Mouse (Mus musculus) lung, postnatal 0 days (tissue): Measurements from ENCODE around the gene Adra1d. TPM values are rescaled to one million over a fixed set of nuclear protein-coding genes. Genes with fewer than 3 reads are reported as not detected.
A peak's percentile ranks its signal among the peaks of the same experiment; 100 is the strongest.

Source experiments
- ATAC-seq: fragments of 200-750 bp; cut with Nextera tagmentation; 2 replicates; pipeline ENCODE4 v1.8.0; 2017; ENCODE audit warnings: moderate library complexity
- DNase-seq: peaks from one replicate; pipeline ENCODE4 v3.0.0-alpha.2; 2016; ENCODE audit warnings: low spot score
- H3K27ac ChIP-seq: fragments of 300-500 bp; sonication (generic); 2 replicates; pipeline ENCODE4 v1.5.1; 2014; ENCODE audit warnings: antibody characterized with exemption, mild to moderate bottlenecking, low read length, mixed read lengths
- H3K27me3 ChIP-seq: fragments of 300-500 bp; sonication (generic); replicated peaks from 2 replicates; pipeline ENCODE4 v1.6.1; 2014; ENCODE audit warnings: low read length, mixed read lengths; ENCODE audit not compliant: insufficient read depth
- H3K36me3 ChIP-seq: fragments of 300-500 bp; sonication (generic); 2 replicates; pipeline ENCODE4 v1.6.1; 2014; ENCODE audit warnings: low read length, mixed read lengths; ENCODE audit not compliant: insufficient read depth
- H3K4me1 ChIP-seq: fragments of 300-500 bp; sonication (generic); 2 replicates; pipeline ENCODE4 v1.6.1; 2014; ENCODE audit warnings: antibody characterized with exemption, low read depth, low read length, mixed read lengths; ENCODE audit not compliant: insufficient read depth
- H3K4me2 ChIP-seq: fragments of 300-500 bp; sonication (generic); replicated peaks from 2 replicates; pipeline ENCODE4 v1.6.1; 2014; ENCODE audit warnings: low read depth, mild to moderate bottlenecking, low read length, moderate library complexity, mixed read lengths
- H3K4me3 ChIP-seq: fragments of 300-500 bp; sonication (generic); 2 replicates; pipeline ENCODE4 v1.5.1; 2014; ENCODE audit warnings: low read depth, low read length
- H3K9ac ChIP-seq: fragments of 300-500 bp; sonication (generic); replicated peaks from 2 replicates; pipeline ENCODE4 v1.6.1; 2014; ENCODE audit warnings: low read depth, mild to moderate bottlenecking
- H3K9me3 ChIP-seq: fragments of 300-500 bp; sonication (generic); 2 replicates; pipeline ENCODE4 v1.6.1; 2016; ENCODE audit warnings: low read length, mixed read lengths
- CTCF ChIP-seq: IDR thresholded peaks from 2 replicates; pipeline ENCODE4 v1.5.1; 2016; ENCODE audit warnings: antibody characterized with exemption, mild to moderate bottlenecking
- EP300 ChIP-seq: IDR thresholded peaks from 2 replicates; pipeline ENCODE4 v1.6.1; 2016; ENCODE audit warnings: antibody characterized with exemption, mild to moderate bottlenecking, control low read depth
- WGBS: fragments of 180-500 bp; shearing (Covaris S2); extraction: QIAGEN DNeasy Blood & Tissue Kit; methylation state at CpG from one replicate; pipeline ENCODE4 v1.1.7; 2014; 5-methylcytosine and 5-hydroxymethylcytosine counted together
- polyA plus RNA-seq: library from polyadenylated mRNA; unstranded; fragments of >200 nt; fragmentation: Nextera tagmentation; extraction: Ambion mirVana; gene quantifications from 2 replicates; pipeline ENCODE4 v1.2.1, GENCODE M21; 2015

Gene Adra1d
- polyA plus RNA-seq, 1 experiment from 2014 or later = 2.4 TPM

DNA sequence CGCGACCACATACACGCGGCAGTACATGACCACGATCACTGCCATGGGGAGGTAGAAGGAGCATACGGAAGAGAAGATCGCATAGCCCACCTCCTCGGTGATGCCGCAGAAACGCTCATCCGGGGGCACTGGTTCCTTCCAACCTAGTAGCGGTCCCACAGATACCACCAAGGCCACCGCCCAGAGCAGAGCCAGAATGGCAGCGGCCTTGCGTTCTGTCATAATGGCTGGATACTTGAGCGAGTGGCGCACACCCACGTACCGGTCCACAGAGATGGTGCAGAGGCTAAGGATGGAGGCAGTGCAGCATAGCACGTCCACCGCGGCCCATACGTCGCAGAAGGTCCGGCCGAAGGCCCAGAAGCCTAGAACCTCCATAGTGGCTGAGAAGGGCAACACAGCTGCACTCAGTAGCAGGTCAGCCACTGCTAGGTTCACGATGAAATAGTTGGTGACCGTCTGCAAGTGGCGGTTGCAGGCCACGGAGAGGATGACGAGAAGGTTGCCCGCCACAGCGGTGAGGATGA lies 676 bp downstream of the Adra1d start:
- no peak overlapping the region for H3K9ac ChIP-seq
- H3K4me3 ChIP-seq = peak overlapping the region; percentile 42
- peak overlapping the region; percentile 61; the same call in 1 of the 2 replicates for H3K4me2 ChIP-seq
- TF ChIP-seq CTCF (no peak), EP300 (no peak)
- no peak overlapping the region for H3K27ac ChIP-seq
- no peaks in the 10 kb centered on the region for H3K4me1 ChIP-seq
- no peak for ATAC-seq
- 8% methylated on average over 32 of the region's 33 CpGs for WGBS
- H3K27me3 ChIP-seq = peaks cover 45% of the 10 kb centered on the region
- H3K36me3 ChIP-seq = no peaks in the 10 kb centered on the region
- no peak for DNase-seq
- H3K9me3 ChIP-seq = no peaks in the 10 kb centered on the region

DNA sequence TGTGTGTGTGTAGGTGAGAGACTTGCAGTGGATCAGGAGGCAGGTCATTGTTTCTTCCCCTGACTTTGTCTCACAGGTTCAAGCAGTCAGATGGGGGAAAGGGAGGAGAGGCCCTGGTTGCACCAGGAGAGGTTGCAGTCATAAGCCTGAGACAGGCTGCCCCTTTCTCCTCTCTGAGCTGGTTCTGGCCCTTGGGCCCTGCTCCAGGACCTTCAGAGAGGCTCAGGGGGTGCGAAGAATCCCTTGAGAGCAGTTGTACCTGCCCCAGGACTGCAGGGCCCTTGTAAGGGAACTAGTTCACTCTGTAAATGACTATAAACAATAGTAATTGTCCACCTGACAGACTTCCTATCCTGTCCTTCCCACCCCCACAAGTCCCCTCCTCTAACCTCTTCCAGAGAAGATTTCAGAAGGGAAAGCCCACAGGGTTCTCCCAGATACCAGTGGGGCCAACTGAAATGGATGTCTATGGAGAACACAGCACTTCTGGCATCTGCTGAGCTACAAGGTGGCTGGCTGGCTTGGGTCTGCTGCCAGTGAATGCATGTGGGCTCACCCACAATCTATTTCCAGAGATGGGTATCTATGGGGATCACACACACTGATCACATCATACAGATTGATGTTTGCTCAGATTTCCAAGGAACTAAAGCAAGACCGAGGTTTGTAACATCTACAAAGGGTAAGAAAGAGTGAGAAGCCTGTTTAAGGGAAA lies 1.7 kb downstream of the Adra1d start:
- TF ChIP-seq EP300 (no peak), CTCF (no peak)
- Histone ChIP-seq H3K4me1 (no peaks in the 10 kb centered on the region), H3K9ac (no peak overlapping the region), H3K27me3 (peaks cover 45% of the 10 kb centered on the region), H3K27ac (no peak overlapping the region), H3K36me3 (no peaks in the 10 kb centered on the region), H3K4me3 (no peak overlapping the region), H3K9me3 (no peaks in the 10 kb centered on the region), H3K4me2 (0 out of 2 replicates have a peak overlapping the region, but pooled peaks have one; percentile 8)
- DNase-seq = no peak
- no peak for ATAC-seq
- 43% methylated on average over 2 of the region's 2 CpGs for WGBS

DNA sequence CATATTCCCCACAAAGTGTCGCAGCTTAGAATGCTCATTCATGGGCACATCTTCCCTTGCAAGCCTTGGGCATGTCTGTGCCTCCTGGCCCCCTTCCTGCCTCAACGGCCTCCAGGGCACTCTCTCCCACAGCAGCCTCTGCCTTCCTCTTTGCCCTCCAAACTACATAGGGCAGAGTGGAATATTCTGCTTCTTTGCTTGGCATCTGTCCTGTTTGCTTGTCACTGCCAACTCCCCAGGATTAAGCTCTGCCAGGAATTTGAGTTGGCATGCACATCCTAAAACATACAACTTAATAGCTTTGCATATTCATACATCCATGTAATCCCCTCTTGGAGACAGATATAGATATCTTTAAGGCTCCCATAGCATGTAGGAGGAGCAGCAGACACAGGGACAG lies 4.2 kb downstream of the Adra1d start:
- WGBS = 64% methylated on average over 2 of the region's 2 CpGs
- no peak for ATAC-seq
- Histone ChIP-seq H3K4me2 (no peak overlapping the region), H3K4me1 (no peaks in the 10 kb centered on the region), H3K27me3 (peaks cover 33% of the 10 kb centered on the region), H3K36me3 (no peaks in the 10 kb centered on the region), H3K4me3 (no peak overlapping the region), H3K27ac (no peak overlapping the region), H3K9me3 (no peaks in the 10 kb centered on the region), H3K9ac (no peak overlapping the region)
- TF ChIP-seq EP300 = no peak
- no peak for DNase-seq

DNA sequence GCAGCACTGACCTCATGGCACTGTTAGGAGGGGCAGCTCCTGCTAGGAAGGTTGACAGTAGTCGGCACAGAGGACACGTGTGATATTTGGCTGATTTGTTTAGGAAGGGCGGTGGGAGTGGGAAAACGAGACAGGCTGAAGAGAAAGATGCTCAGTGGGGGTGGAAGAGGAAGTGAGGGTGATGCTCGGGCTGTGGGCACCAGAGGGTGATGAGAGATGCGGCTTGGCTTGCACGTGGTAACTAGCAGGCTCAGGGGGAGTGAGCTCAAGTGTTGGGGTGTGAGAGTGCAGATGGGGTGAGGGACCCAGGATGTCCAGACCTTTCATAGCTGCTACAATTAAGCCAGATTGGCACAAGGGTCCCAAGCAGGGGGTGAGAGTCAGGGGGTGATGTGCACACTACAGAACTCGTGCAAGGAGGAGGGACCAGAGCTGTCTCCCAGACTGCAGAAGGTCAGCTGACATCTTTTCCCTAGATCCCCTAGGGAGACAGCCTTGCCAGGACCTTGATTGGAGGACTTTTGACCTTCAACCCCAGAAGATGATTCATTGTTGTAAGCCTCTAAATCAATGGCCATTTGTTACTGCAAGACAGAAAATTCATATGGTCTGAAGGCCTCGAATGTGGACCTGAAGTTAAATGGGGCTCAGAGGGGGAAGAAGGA lies 9.2 kb downstream of the Adra1d start:
- ATAC-seq (peak; percentile 26; the same call in 1 of the 2 replicates), DNase-seq (no peak)
- 15% methylated on average over 9 of the region's 9 CpGs for WGBS
- Histone ChIP-seq H3K4me1 (no peaks in the 10 kb centered on the region), H3K27me3 (no peaks in the 10 kb centered on the region), H3K9me3 (no peaks in the 10 kb centered on the region), H3K9ac (no peak overlapping the region), H3K36me3 (no peaks in the 10 kb centered on the region), H3K4me2 (no peak overlapping the region), H3K4me3 (no peak overlapping the region), H3K27ac (no peak overlapping the region)
- TF ChIP-seq CTCF (no peak), EP300 (no peak)

DNA sequence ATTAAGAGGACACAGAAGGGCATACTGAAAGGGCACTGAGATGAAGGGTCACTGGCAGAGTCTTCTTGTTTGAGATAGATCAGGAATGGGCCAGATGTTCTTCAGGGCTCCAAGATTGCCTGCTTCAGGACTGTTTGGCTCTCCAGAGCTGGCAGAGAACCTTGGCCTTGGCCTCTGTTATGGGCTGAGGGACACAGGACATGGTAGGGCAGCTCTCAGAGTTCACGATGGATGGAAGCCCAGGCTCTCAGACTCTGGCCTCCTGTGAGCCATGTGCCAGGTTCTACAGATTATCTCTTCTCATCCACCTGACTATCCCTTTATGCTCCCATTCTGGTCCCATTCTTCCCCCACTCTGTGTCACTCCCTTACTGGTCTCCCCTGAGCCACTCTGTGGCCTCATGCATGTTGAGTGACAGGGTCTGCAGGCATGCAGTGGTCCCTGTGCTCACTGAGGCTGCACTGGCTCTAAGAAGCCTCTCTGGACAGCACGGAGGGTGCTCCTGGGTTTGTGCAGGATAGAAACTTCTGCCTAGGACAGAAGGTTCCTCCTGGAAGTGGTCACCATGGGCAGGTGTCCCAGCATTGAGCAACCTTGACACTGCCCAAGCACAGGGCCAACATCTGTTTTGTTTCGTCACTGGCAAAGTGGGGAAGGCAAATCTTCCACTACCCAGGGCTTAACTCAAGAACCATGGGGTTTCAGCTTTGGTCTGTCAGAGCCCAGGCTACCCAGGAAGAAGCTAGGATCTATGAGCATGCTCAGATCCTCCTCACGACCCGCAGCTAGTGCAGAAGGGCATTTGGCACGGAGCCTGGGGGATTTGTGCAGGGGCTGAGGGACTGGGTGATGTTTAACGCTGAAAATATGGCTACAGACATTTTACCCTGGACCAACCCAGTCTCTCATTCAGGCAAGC lies 10.1 kb downstream of the Adra1d start:
- H3K4me3 ChIP-seq = no peak overlapping the region
- no peaks in the 10 kb centered on the region for H3K4me1 ChIP-seq
- no peaks in the 10 kb centered on the region for H3K27me3 ChIP-seq
- no peaks in the 10 kb centered on the region for H3K36me3 ChIP-seq
- no peak overlapping the region for H3K4me2 ChIP-seq
- H3K27ac ChIP-seq = no peak overlapping the region
- H3K9me3 ChIP-seq = no peaks in the 10 kb centered on the region
- DNase-seq (no peak), ATAC-seq (no peak)
- no peak for TF ChIP-seq EP300
- no peak for TF ChIP-seq CTCF
- 49% methylated on average over 7 of the region's 7 CpGs for WGBS
- H3K9ac ChIP-seq = no peak overlapping the region

DNA sequence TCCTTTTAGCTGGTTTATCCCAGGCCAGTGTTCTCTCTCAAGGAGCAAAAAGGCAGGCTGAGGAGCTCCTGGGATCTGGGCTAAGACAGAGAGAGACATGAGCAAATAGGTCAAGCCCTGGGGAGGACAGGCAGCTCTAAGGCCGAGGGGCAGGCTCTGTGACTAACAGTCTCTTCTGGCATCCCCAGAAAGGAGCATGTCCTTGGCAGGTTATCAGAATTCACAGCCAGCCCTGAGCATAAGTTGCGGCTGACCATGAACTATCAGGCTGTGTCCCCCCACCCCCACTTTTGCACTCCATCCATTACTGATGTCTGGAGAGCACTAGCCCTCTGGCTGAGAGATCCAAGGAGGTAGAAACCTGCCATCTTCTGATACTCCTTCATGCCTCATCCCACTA lies 11.2 kb downstream of the Adra1d start:
- Histone ChIP-seq H3K4me3 (no peak overlapping the region), H3K9me3 (no peaks in the 10 kb centered on the region), H3K9ac (no peak overlapping the region), H3K36me3 (no peaks in the 10 kb centered on the region), H3K27me3 (0 out of 2 replicates have a peak, but pooled peaks cover 6% of the 10 kb centered on the region), H3K4me2 (no peak overlapping the region), H3K4me1 (peaks cover 5% of the 10 kb centered on the region; the same call in 1 of the 2 replicates), H3K27ac (no peak overlapping the region)
- DNase-seq (peak; percentile 41), ATAC-seq (peak; percentile 54)
- TF ChIP-seq CTCF (no peak), EP300 (no peak)
- WGBS = 35% methylated on average over 2 of the region's 2 CpGs
